Mouse (Mus musculus): ENCODE measurements at regions not wholly inside any gene's neighbourhood (a gene's known extent, or its start where the extent isn't known, plus 50 kb on each side); places are given as distances from the start of the nearest gene placed in this dataset.

- DNase-seq = no peak
Observed at GRCm38 (mm10) chr12:25251411-25252171, 154.7 kb upstream of the Id2 start.

- no peak for DNase-seq
Observed at GRCm38 (mm10) chr12:25250881-25251280, 153.9 kb upstream of the Id2 start.

GRCm38 (mm10) chr12:25248681-25249366, 151.9 kb upstream of the Id2 start:
- no peak for DNase-seq

- DNase-seq = no peak
Observed at GRCm38 (mm10) chr12:25246566-25246965, 149.6 kb upstream of the Id2 start.

- DNase-seq = no peak
Observed at GRCm38 (mm10) chr12:25245661-25246060, 148.7 kb upstream of the Id2 start.

- no peak for DNase-seq
Observed at GRCm38 (mm10) chr12:25245251-25245650, 148.3 kb upstream of the Id2 start.

- DNase-seq = no peak
Observed at GRCm38 (mm10) chr12:25244666-25245065, 147.7 kb upstream of the Id2 start.

- no peak for DNase-seq
Observed at GRCm38 (mm10) chr12:25243901-25244300, 147.0 kb upstream of the Id2 start.

- DNase-seq = no peak
Observed at GRCm38 (mm10) chr12:25242369-25242768, 145.4 kb upstream of the Id2 start.

GRCm38 (mm10) chr12:25241675-25242074, 144.7 kb upstream of the Id2 start:
- no peak for DNase-seq

- DNase-seq = no peak
Observed at GRCm38 (mm10) chr12:25240796-25241195, 143.9 kb upstream of the Id2 start.

- DNase-seq = peak; percentile 51
Observed at GRCm38 (mm10) chr12:25240142-25240541, 143.2 kb upstream of the Id2 start.

GRCm38 (mm10) chr12:25235071-25235470, 138.1 kb upstream of the Id2 start:
- DNase-seq = no peak

- DNase-seq = no peak
Observed at GRCm38 (mm10) chr12:25234636-25235035, 137.7 kb upstream of the Id2 start.

GRCm38 (mm10) chr12:25233027-25233535, 136.1 kb upstream of the Id2 start:
- peak; percentile 58 for DNase-seq

GRCm38 (mm10) chr12:25232358-25233026, 135.6 kb upstream of the Id2 start:
- no peak for DNase-seq

GRCm38 (mm10) chr12:25228708-25229107, 131.8 kb upstream of the Id2 start:
- DNase-seq = no peak

- DNase-seq = no peak
Observed at GRCm38 (mm10) chr12:25227736-25228135, 130.8 kb upstream of the Id2 start.

- no peak for DNase-seq
Observed at GRCm38 (mm10) chr12:25224644-25225043, 127.7 kb upstream of the Id2 start.

GRCm38 (mm10) chr12:25224201-25224600, 127.3 kb upstream of the Id2 start:
- DNase-seq = no peak

GRCm38 (mm10) chr12:25223539-25223938, 126.6 kb upstream of the Id2 start:
- no peak for DNase-seq

GRCm38 (mm10) chr12:25220780-25221106, 123.8 kb upstream of the Id2 start:
- no peak for DNase-seq

- DNase-seq = no peak
Observed at GRCm38 (mm10) chr12:25220096-25220779, 123.3 kb upstream of the Id2 start.

Measured in thymus, postnatal 14 days (tissue).